Mouse (Mus musculus): ENCODE data around the gene Leng8.
A peak's percentile ranks its signal among the peaks of the same experiment; 100 is the strongest.

Leng8 gene

DNA sequence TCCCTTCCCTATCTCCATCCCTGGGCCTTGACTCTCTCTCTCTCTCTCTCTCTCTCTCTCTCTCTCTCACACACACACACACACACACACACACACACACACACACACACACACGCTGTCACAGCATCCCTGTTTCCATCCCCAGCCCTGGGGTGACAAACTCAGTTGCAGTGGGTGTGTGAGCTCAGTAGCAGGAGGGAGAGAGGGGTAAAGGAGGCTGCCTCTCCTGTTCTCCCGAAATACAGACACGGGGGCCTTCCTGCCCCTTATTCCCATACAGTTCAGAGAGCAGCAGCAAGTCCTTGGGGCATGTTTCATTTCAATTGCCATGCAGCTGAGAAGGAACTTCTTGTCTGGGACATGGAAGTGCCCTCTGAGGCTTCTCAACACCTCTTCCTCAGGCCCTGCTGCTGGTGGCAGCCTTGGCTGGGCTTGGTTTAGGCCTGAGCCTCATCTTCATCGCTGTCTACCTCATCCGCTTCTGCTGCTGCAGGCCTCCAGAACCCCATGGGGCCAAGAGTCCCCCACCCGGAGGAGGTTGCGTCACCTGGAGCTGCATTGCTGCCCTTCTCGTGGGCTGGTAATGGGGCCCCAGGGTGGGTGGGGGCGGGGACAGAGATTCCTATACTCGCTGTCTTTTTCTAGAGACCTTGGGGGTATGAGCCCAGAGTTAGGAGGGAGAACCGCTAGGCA is 14.6 kb upstream of the Leng8 start:
- peaks cover 3% of the 10 kb centered on the region; the same call in 1 of the 2 replicates for H3K27me3 ChIP-seq (ENCODE audit: control insufficient read depth, insufficient read depth, low read length, poor library complexity, severe bottlenecking)
- no peak for DNase-seq (ENCODE audit: low read depth, low spot score)
- H3K36me3 ChIP-seq (ENCODE audit: control insufficient read depth, insufficient read depth, low read length, poor library complexity, severe bottlenecking), result no peaks in the 10 kb centered on the region

DNA sequence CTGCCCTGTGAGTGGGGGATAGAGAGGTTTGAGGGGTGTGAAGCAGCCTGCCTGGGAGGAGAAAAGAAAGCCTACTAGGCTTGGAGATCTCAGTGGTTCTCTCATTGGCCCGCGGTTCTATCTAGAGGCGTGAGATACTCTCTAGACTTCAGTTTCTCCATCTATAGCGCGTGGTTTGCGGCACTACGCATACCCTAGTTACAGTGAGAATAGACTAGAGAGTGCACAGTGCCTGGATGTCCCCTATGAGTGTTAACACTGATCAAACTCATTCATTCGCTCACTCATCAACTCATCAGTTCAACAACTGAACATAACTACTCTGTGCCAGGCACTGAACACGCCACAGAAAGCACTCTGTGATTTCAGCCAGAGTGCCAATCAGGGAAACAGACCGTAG is 14.1 kb upstream of the Leng8 start:
- Histone ChIP-seq H3K36me3 (ENCODE audit: control insufficient read depth, insufficient read depth, low read length, poor library complexity, severe bottlenecking) (no peaks in the 10 kb centered on the region), H3K27me3 (ENCODE audit: control insufficient read depth, insufficient read depth, low read length, poor library complexity, severe bottlenecking) (peaks cover 3% of the 10 kb centered on the region; the same call in 1 of the 2 replicates)
- no peak for DNase-seq (ENCODE audit: low read depth, low spot score)

DNA sequence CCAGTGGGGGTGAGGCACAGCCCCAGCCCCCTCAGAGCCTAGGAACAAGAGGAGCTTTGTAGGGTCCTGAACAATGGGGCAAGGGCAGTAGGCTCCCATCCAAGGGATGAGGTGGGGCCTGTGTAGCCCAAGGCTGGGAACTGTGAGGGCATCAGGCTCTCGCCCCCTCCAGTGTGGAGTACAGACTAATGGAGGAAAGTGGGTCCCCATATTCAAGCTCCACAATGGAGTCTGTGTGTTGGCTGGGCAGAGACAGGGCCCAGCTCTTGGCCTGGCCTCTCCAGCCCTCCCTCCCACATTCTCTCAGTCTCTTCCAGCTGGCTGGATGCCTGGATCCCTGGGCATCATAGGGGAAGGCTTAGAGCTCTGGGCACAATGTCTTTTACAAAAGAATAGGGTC is 13.1 kb upstream of the Leng8 start:
- no peak for DNase-seq (ENCODE audit: low read depth, low spot score)
- peaks cover 3% of the 10 kb centered on the region; the same call in 1 of the 2 replicates for H3K27me3 ChIP-seq (ENCODE audit: control insufficient read depth, insufficient read depth, low read length, poor library complexity, severe bottlenecking)
- no peaks in the 10 kb centered on the region for H3K36me3 ChIP-seq (ENCODE audit: control insufficient read depth, insufficient read depth, low read length, poor library complexity, severe bottlenecking)

DNA sequence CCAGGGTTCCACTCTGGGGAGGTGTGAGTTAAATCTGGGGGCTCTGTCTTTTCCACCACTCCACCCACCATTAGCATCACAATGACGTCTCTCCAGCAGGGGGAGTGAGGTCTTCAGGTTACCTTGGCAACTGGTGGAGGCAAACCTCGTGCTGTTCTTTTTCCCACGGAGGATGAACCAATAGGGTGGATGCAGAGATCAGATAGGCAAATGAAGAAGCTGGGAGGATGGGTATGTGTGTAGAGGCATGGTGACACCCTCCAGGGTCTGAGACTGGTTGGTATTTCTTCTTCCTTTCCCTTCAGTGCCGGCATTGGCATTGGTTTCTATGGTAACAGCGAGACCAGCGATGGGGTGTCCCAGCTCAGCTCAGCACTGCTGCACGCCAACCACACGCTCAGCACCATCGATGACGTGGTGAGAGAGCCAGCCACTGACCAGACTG is 12.5 kb upstream of the Leng8 start:
- Histone ChIP-seq H3K36me3 (ENCODE audit: control insufficient read depth, insufficient read depth, low read length, poor library complexity, severe bottlenecking) (no peaks in the 10 kb centered on the region), H3K27me3 (ENCODE audit: control insufficient read depth, insufficient read depth, low read length, poor library complexity, severe bottlenecking) (peaks cover 3% of the 10 kb centered on the region; the same call in 1 of the 2 replicates)
- peak; percentile 89 for DNase-seq (ENCODE audit: low read depth, low spot score)

DNA sequence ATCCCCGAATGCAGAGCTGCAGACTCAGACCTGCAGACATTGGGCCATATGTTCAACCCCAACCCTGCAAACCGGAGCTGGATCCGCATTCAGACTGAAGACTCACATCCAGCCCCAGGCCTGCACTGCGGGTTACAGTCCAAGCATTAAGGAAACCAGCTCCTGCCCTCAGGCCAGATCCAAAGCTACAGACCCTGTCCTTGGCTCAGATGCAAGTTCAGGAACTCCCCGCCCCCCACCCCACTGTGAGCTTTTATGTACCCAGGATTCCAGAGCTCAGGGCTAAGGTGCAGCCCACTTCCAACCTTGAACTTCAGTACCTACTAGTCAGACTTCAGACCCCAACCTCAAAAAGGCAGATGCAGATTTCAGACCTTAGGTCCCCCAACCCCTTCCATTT is 12.0 kb upstream of the Leng8 start:
- no peaks in the 10 kb centered on the region for H3K36me3 ChIP-seq (ENCODE audit: control insufficient read depth, insufficient read depth, low read length, poor library complexity, severe bottlenecking)
- DNase-seq (ENCODE audit: low read depth, low spot score), result no peak
- H3K27me3 ChIP-seq (ENCODE audit: control insufficient read depth, insufficient read depth, low read length, poor library complexity, severe bottlenecking), result no peaks in the 10 kb centered on the region

DNA sequence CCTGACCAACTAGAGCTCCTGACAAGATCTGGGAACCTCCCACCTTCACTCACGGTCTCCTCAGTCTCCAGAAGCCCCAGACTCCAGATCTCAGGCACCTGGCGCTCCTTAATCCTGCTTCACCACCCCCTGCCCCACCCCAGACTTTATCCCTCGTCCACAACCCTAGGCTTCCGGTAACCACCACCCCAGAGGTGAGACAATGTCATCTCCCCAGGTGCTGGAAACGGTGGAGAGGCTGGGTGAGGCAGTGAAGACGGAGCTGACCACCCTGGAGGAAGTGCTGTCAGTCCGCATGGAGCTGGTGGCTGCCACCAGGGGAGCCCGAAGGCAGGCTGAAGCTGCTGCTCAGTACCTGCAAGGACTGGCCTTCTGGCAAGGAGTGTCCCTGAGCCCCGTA is 11.5 kb upstream of the Leng8 start:
- DNase-seq (ENCODE audit: low read depth, low spot score), result no peak
- Histone ChIP-seq H3K27me3 (ENCODE audit: control insufficient read depth, insufficient read depth, low read length, poor library complexity, severe bottlenecking) (no peaks in the 10 kb centered on the region), H3K36me3 (ENCODE audit: control insufficient read depth, insufficient read depth, low read length, poor library complexity, severe bottlenecking) (no peaks in the 10 kb centered on the region)

DNA sequence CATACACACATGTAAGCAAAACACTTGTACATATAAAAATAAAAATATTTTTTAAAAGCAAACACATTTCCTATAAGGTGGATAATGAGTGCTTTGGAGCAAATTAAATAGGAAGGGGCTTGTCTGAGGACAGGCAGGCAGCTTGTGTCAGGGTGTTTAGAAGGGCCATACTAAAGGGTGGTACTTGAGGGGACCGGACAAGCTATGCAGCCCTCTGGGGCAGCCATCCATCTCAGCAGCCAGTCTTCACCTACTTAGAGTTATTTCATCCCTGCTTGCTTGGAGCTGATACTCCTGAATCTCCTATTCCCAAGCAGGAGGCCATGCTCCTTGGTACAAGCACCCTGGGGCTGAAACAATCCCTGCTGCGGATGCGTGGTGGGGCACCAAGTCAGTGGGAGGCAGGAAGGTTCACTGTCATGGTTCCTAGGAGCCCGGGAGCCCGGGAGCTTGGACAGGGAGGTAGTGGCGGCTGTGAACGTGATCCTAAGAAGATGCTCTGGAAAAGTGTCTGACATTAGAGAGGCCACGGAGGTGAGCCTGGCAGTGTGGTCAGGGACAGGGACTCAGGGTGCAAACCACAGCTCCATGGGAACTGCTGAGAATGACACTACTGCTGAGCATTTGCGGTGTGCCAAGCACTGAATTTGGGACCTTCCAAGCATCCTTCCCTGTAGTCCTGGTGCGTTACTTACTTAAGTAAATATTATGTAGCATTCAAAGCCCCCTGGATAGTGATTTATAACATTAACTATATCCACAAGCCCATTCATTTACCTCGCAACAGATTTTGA is 9.7 kb upstream of the Leng8 start:
- DNase-seq (ENCODE audit: low read depth, low spot score), result no peak

DNA sequence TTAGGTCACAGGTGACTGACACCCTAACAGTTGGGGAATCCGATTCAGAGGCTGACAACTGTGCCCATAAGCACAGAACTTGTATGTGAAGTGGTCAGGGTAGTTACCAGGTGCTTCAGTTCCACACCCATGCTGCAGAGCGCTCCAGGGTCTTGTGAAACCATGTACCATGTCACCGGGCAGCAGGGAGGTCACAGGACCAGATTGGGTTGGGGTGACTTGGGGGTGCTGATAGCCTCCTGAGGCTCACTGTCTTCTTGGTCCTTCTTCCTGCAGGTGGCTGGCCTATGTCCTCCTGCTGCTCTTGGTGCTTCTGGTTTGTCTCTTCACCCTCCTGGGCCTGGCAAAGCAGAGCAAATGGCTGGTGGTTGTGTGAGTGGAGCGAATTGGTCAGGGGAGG is 8.9 kb upstream of the Leng8 start:
- Histone ChIP-seq H3K27me3 (ENCODE audit: control insufficient read depth, insufficient read depth, low read length, poor library complexity, severe bottlenecking) (no peaks in the 10 kb centered on the region), H3K36me3 (ENCODE audit: control insufficient read depth, insufficient read depth, low read length, poor library complexity, severe bottlenecking) (no peaks in the 10 kb centered on the region)
- no peak for DNase-seq (ENCODE audit: low read depth, low spot score)

More for the DNA sequence above, 9.7 kb upstream of the Leng8 start:
- H3K36me3 ChIP-seq (ENCODE audit: control insufficient read depth, insufficient read depth, low read length, poor library complexity, severe bottlenecking), result no peaks in the 10 kb centered on the region
- H3K27me3 ChIP-seq (ENCODE audit: control insufficient read depth, insufficient read depth, low read length, poor library complexity, severe bottlenecking), result no peaks in the 10 kb centered on the region

DNA sequence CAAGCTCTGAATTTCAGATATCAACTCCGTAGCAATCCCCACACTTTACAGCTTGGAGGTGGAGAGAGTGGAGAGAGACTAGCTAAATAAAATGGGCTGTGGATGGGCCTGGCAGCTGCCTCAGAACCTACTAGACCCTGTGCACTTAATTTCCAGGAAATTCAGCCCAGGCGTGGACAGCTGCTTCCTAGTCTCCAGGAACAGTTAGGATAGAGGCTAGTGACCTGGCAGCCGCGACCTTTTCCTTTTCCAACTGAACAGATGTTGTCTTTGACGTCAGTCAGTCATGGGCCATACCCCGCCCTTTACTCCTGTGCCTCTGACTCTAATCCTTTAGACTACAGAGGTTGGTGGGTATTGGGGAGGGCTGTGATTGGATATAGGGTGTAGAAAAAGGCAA is 8.0 kb upstream of the Leng8 start:
- H3K27me3 ChIP-seq (ENCODE audit: control insufficient read depth, insufficient read depth, low read length, poor library complexity, severe bottlenecking), result no peaks in the 10 kb centered on the region
- no peak for DNase-seq (ENCODE audit: low read depth, low spot score)
- no peaks in the 10 kb centered on the region for H3K36me3 ChIP-seq (ENCODE audit: control insufficient read depth, insufficient read depth, low read length, poor library complexity, severe bottlenecking)

DNA sequence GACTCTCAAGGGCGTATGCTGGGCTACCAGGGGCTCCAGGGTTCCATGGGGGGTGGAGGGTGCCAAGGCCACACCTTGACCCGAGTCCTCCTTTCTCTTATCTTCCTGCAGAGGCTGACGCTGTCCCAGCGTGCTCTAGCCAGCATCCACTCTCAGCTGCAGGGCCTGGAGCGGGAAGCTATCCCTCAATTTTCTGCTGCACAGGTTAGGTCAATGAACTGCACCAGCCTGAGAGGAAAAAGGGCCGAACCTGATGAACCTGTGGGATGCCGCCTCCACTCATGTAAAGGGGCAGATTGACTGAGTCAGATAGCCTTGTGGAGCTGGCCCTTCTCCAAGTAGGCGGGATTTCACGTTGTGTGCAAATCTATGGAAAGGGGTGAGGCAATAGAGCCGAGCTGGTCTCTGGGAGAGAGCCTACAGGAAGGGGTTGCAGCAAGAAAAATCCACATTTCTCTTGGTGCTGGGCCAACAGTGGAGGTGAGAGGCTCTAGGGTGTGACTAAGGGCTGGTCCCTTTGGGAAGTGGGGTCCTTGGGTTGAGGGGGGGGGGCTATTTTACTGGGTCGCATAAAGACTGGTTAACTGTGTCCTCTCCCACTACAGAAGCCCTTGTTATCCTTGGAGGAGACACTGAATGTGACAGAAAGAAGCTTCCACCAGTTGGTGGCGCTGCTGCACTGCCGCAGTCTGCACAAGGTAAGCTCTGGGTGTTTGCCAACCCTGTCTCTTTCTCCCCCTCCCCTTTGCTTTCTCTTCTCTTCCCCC is 6.0 kb upstream of the Leng8 start:
- H3K36me3 ChIP-seq (ENCODE audit: control insufficient read depth, insufficient read depth, low read length, poor library complexity, severe bottlenecking), result no peaks in the 10 kb centered on the region
- DNase-seq (ENCODE audit: low read depth, low spot score), result peak; percentile 91

DNA sequence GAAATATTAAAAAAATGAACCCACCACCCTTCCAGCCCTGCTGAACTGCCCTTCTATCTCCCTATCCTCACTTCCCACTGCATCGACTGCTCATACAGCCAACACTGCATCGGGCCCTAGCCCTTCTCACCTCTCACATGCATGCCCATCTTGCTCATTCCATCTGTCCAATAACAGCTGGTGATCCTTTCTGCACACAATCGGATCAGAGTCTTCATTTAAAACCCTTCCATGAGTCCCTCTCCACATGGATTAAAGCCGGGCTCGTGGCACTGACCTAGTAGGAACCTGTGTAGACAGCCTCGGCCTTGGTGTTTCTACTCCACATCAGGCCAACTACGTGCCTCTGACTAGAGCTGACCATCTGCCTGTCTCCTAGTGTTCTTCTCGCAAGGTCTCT is 4.9 kb upstream of the Leng8 start:
- Histone ChIP-seq H3K27me3 (ENCODE audit: control insufficient read depth, insufficient read depth, low read length, poor library complexity, severe bottlenecking) (no peaks in the 10 kb centered on the region), H3K36me3 (ENCODE audit: control insufficient read depth, insufficient read depth, low read length, poor library complexity, severe bottlenecking) (no peaks in the 10 kb centered on the region)
- no peak for DNase-seq (ENCODE audit: low read depth, low spot score)

More for the DNA sequence above, 6.0 kb upstream of the Leng8 start:
- H3K27me3 ChIP-seq (ENCODE audit: control insufficient read depth, insufficient read depth, low read length, poor library complexity, severe bottlenecking), result no peaks in the 10 kb centered on the region

DNA sequence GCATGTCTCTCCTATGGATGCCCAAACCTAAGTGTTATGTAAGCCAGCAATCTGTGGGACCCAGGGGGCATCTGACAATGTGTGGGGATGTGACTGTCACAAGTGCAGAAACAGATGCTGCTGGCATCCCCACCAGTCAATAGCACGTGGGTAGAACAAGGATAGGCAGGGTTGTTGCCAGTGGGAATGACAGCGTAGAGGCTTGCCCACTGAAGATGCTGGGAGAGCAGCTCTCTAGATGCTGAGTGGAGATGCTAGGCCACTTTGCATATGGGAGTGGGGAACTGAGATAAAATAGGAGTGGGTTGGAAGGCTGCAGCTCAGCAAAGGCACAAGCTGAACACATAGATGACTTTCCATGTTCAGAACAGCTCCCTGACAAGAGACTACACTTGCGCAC is 4.3 kb upstream of the Leng8 start:
- no peak for DNase-seq (ENCODE audit: low read depth, low spot score)
- H3K36me3 ChIP-seq (ENCODE audit: control insufficient read depth, insufficient read depth, low read length, poor library complexity, severe bottlenecking), result no peaks in the 10 kb centered on the region
- no peaks in the 10 kb centered on the region for H3K27me3 ChIP-seq (ENCODE audit: control insufficient read depth, insufficient read depth, low read length, poor library complexity, severe bottlenecking)

DNA sequence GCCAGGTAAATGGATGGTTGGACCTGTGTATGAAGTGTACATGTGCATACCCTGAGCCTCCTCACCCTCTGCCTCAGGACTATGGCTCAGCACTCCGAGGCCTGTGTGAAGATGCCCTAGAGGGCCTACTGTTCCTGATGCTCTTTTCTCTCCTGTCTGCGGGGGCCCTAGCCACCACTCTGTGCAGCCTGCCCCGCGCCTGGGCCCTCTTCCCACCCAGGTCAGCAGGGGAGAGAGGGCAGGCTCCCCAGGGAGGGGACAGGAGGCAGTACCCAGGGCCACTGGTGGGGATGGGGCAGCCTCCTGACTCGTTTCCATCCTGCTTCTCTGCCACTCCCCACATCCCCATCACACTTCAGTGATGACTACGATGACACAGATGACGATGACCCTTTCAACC is 3.8 kb upstream of the Leng8 start:
- DNase-seq (ENCODE audit: low read depth, low spot score), result no peak
- H3K27me3 ChIP-seq (ENCODE audit: control insufficient read depth, insufficient read depth, low read length, poor library complexity, severe bottlenecking), result no peaks in the 10 kb centered on the region
- H3K36me3 ChIP-seq (ENCODE audit: control insufficient read depth, insufficient read depth, low read length, poor library complexity, severe bottlenecking), result no peaks in the 10 kb centered on the region

DNA sequence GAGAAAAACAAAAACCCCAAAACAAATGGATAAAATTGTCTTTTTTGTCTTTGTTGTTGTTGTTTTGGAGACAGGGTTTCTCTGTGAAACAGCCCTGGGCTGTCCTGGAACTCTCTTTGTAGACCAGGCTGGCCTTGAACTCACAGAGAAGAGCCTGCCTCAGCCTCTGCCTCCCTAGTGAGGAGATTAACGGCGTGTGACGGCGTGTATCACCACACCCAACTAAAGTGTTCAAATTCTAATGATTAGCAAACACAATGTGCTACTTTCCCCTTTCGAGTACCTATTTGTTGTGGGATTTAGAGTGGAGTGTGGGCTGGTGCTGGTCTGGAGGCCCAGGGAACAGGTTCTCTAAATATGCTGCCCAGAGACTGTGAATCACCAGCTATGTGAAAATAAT is 1.9 kb upstream of the Leng8 start:
- DNase-seq (ENCODE audit: low read depth, low spot score), result no peak
- Histone ChIP-seq H3K27me3 (ENCODE audit: control insufficient read depth, insufficient read depth, low read length, poor library complexity, severe bottlenecking) (no peaks in the 10 kb centered on the region), H3K36me3 (ENCODE audit: control insufficient read depth, insufficient read depth, low read length, poor library complexity, severe bottlenecking) (peaks cover 6% of the 10 kb centered on the region; the same call in 1 of the 2 replicates)

DNA sequence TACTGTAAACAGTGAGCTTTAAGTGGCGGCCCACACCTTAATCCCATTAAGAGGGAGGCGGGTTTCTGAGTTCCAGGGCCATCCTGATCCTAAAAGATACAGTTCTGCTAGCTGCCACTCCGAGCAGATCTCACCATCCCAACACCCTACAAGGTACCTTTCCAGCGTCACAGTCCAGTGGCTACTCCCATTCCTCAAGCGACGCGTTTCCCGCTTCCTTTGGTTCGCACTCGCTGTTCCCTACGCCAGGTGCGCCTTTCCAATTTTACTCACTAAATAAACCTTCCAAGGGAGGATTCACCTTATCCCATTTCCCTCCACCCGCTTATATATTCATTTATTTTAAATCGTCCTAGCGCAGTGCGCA is 452 bp upstream of the Leng8 start:
- H3K27me3 ChIP-seq (ENCODE audit: control insufficient read depth, insufficient read depth, low read length, poor library complexity, severe bottlenecking), result no peaks in the 10 kb centered on the region
- DNase-seq (ENCODE audit: low read depth, low spot score), result no peak

More for the DNA sequence above, 452 bp upstream of the Leng8 start:
- peaks cover 12% of the 10 kb centered on the region; the same call in 1 of the 2 replicates for H3K36me3 ChIP-seq (ENCODE audit: control insufficient read depth, insufficient read depth, low read length, poor library complexity, severe bottlenecking)
